9 mouse cellular contexts compared by ENCODE assay signal in the genomic region with DNA sequence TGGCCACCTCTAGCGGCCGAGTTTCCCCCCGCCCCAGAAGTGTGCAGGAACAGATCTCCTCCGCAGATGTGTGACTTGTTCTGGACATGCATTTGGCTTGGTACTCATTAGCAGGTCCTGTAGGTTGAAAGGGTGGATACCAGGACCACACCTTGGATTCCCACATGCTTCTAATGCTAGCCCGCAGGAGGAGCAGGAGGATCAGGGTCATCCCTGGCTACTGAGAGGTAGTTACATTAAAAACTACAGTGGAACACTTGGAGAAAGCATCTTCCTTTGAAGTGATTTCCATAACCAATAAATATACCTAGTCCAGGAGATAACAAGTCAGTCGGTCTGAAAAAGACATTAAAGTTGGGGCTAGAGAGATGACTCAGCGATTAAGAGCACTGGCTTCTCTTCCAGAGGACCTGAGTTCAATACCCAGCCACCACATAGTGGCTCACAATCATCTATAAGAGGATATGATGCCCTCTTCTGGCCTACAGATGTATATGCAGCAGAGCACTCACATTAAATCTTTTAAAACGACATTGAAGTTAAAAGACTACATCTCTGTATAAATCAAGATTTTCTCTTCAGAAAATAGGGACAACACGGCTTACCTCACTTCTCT. TPM values are rescaled to one million over a fixed set of nuclear protein-coding genes. Genes with fewer than 3 reads are reported as not detected.
DNase-seq lines count a peak whose midpoint lies in the region; ATAC-seq and TF ChIP-seq lines count a peak whose summit lies in the region.
"Had no signal": no experiment of that assay in that cellular context is flagged by ENCODE, and none has a peak within 500 bp of the region (broad histone marks: within the 10 kb centered on the region; RNA-seq: fewer than 3 reads in every experiment).

No protein-coding gene starts in this region.

- no peak for ATAC-seq in heart, embryonic 16.5 days (replicated peaks; ENCODE audit: extremely low read depth, insufficient read depth, low FRiP score)
- ATAC-seq in liver, postnatal 0 days: no peak
- no peak for ATAC-seq in stomach, postnatal 0 days (ENCODE audit: low FRiP score, low TSS enrichment)

- DNase-seq in lung, adult 2 months: no peak
- no peak for DNase-seq in lung, postnatal 14 days
- peak; percentile 19 for DNase-seq in liver, postnatal 0 days
- no peak for DNase-seq in stomach, postnatal 0 days (ENCODE audit: low spot score)
- no peak for DNase-seq in urinary bladder, postnatal 14 days (ENCODE audit: low spot score)
- no peak for DNase-seq in left cerebral cortex, postnatal 10 days (ENCODE audit: extremely low spot score in 1 of 2, low spot score in 2 of 2)

- WGBS in lung, adult 2 months: 5% methylated on average over 9 of the region's 9 CpGs
- 1% methylated on average over 9 of the region's 9 CpGs for WGBS in bone marrow, adult 2 months
- WGBS in heart, embryonic 16.5 days: 5% methylated on average over 9 of the region's 9 CpGs
- 4% methylated on average over 9 of the region's 9 CpGs for WGBS in liver, postnatal 0 days (ENCODE audit: insufficient replicate concordance)
- WGBS in stomach, postnatal 0 days: 4% methylated on average over 9 of the region's 9 CpGs

- intact Hi-C loops in left cerebral cortex, postnatal 10 days (cut with DNase I): no loop called here

- H3K36me3 ChIP-seq in heart, embryonic 16.5 days (ENCODE audit: control insufficient read depth, insufficient read depth): no peaks in the 10 kb centered on the region
- H3K36me3 ChIP-seq in liver, postnatal 0 days (replicated peaks; ENCODE audit: insufficient read depth, low read length): no peaks in the 10 kb centered on the region
- no peaks in the 10 kb centered on the region for H3K36me3 ChIP-seq in stomach, postnatal 0 days (ENCODE audit: control insufficient read depth, insufficient read depth, low read length)

- H3K27me3 ChIP-seq in heart, embryonic 16.5 days (ENCODE audit: control insufficient read depth, insufficient read depth, low read length): no peaks in the 10 kb centered on the region
- no peaks in the 10 kb centered on the region for H3K27me3 ChIP-seq in liver, postnatal 0 days (ENCODE audit: insufficient read depth, low read length)
- H3K27me3 ChIP-seq in stomach, postnatal 0 days (ENCODE audit: control insufficient read depth, insufficient read depth, low read length): no peaks in the 10 kb centered on the region

- peaks cover 4% of the 10 kb centered on the region; the same call in 1 of the 2 replicates for H3K4me1 ChIP-seq in lung, adult 2 months (ENCODE audit: control insufficient read depth, insufficient read depth, low read length)
- peaks cover 2% of the 10 kb centered on the region; the same call in 1 of the 2 replicates for H3K4me1 ChIP-seq in bone marrow, adult 2 months (ENCODE audit: control insufficient read depth, insufficient read depth, low read length)
- H3K4me1 ChIP-seq in heart, embryonic 16.5 days (ENCODE audit: control insufficient read depth, insufficient read depth, low read length): peaks cover 23% of the 10 kb centered on the region
- peaks cover 26% of the 10 kb centered on the region for H3K4me1 ChIP-seq in liver, postnatal 0 days (ENCODE audit: insufficient read depth)
- H3K4me1 ChIP-seq in stomach, postnatal 0 days (replicated peaks; ENCODE audit: control insufficient read depth, insufficient read depth): peaks cover 7% of the 10 kb centered on the region

- no peak for TF ChIP-seq EP300 in liver, postnatal 0 days (IDR thresholded peaks at IDR 0.05; ENCODE audit: low read depth)
- no peak for TF ChIP-seq EP300 in stomach, postnatal 0 days (optimal IDR thresholded peaks at IDR 0.05)

- H3K9ac ChIP-seq in heart, embryonic 16.5 days (ENCODE audit: low read length): peak overlapping the region; percentile 67
- H3K9ac ChIP-seq in liver, postnatal 0 days (replicated peaks): peak overlapping the region; percentile 39; the same call in 1 of the 2 replicates
- H3K9ac ChIP-seq in stomach, postnatal 0 days (ENCODE audit: low read length): peak overlapping the region; percentile 23; the same call in 1 of the 2 replicates

- TF ChIP-seq POLR2A in lung, adult 2 months (IDR thresholded peaks at IDR 0.05; ENCODE audit: borderline replicate concordance, extremely low read depth, low read depth, low read length): no peak
- TF ChIP-seq POLR2A in bone marrow, adult 2 months (IDR thresholded peaks at IDR 0.05; ENCODE audit: borderline replicate concordance, control insufficient read depth, low read depth, low read length): no peak

- H3K4me2 ChIP-seq in heart, embryonic 16.5 days (ENCODE audit: low read depth, low read length): peak overlapping the region; percentile 66
- H3K4me2 ChIP-seq in liver, postnatal 0 days (ENCODE audit: low read depth, low read length): peak overlapping the region; percentile 87
- peak overlapping the region; percentile 62 for H3K4me2 ChIP-seq in stomach, postnatal 0 days (replicated peaks; ENCODE audit: low read depth)

- TF ChIP-seq CTCF in lung, adult 2 months (IDR thresholded peaks at IDR 0.05; ENCODE audit: insufficient read depth, low read length): no peak
- TF ChIP-seq CTCF in bone marrow, adult 2 months (IDR thresholded peaks at IDR 0.05; ENCODE audit: control insufficient read depth, insufficient read depth, low read length): no peak
- peak; percentile 71 for TF ChIP-seq CTCF in liver, postnatal 0 days (IDR thresholded peaks at IDR 0.05; ENCODE audit: low read depth)
- peak; percentile 77 for TF ChIP-seq CTCF in stomach, postnatal 0 days (IDR thresholded peaks at IDR 0.05; ENCODE audit: low read depth)

- no peak overlapping the region for H3K27ac ChIP-seq in bone marrow, adult 2 months (ENCODE audit: control insufficient read depth, insufficient read depth, low read depth, low read length, poor library complexity)
- peak overlapping the region; percentile 71 for H3K27ac ChIP-seq in heart, embryonic 16.5 days (ENCODE audit: low read length)
- H3K27ac ChIP-seq in liver, postnatal 0 days (ENCODE audit: low read depth): peak overlapping the region; percentile 58
- no peak overlapping the region for H3K27ac ChIP-seq in stomach, postnatal 0 days (replicated peaks)

- peak overlapping the region; percentile 21 for H3K4me3 ChIP-seq in lung, adult 2 months (replicated peaks; ENCODE audit: extremely low read depth, low read depth, low read length)
- H3K4me3 ChIP-seq in bone marrow, adult 2 months (replicated peaks; ENCODE audit: control insufficient read depth, low read depth, low read length): peak overlapping the region; percentile 61
- peak overlapping the region; percentile 71 for H3K4me3 ChIP-seq in heart, embryonic 16.5 days (ENCODE audit: low read length)
- peak overlapping the region; percentile 70 for H3K4me3 ChIP-seq in liver, postnatal 0 days (ENCODE audit: low read depth, low read length)
- peak overlapping the region; percentile 60 for H3K4me3 ChIP-seq in stomach, postnatal 0 days (ENCODE audit: low read depth, low read length)

- H3K9me3 ChIP-seq in heart, embryonic 16.5 days (replicated peaks; ENCODE audit: control insufficient read depth, low read length): no peaks in the 10 kb centered on the region
- no peaks in the 10 kb centered on the region for H3K9me3 ChIP-seq in liver, postnatal 0 days (ENCODE audit: low read length)
- H3K9me3 ChIP-seq in stomach, postnatal 0 days (ENCODE audit: control insufficient read depth, low read length): no peaks in the 10 kb centered on the region

RNA-seq across cellular contexts. Expression of gene Zfp566, which starts 0.8 kb away (rescaled TPM):
- polyA plus RNA-seq in lung, adult 2 months (2012; rRNA removed): 1.1 and 1.2 TPM in 2 replicates
- 2.0 and 5.9 TPM in 2 replicates for polyA plus RNA-seq in bone marrow, adult 2 months (2011; ENCODE audit: insufficient read depth, insufficient read length, low replicate concordance, missing spikeins)
- polyA plus RNA-seq in heart, embryonic 16.5 days (2015; fragmentation: Nextera tagmentation; extraction: Ambion mirVana): 6.2 and 7.1 TPM in 2 replicates
- 1.2 and 1.7 TPM in 2 replicates for polyA plus RNA-seq in liver, postnatal 0 days (2015; fragmentation: Nextera tagmentation; extraction: Ambion mirVana)
- 3.4 and 3.8 TPM in 2 replicates for polyA plus RNA-seq in stomach, postnatal 0 days (2015; fragmentation: Nextera tagmentation; extraction: Ambion mirVana)
- 1 to 10 TPM; 5.5 to 8.3 TPM for total RNA-seq in left cerebral cortex, postnatal 10 days (2021)

RNA-seq across cellular contexts. Expression of gene Gm26920, which starts 0.9 kb away (rescaled TPM):
- not detected in 2 replicates for polyA plus RNA-seq in lung, adult 2 months (2012; rRNA removed)
- polyA plus RNA-seq in bone marrow, adult 2 months (2011; ENCODE audit: insufficient read depth, insufficient read length, low replicate concordance, missing spikeins): not detected in 2 replicates
- polyA plus RNA-seq in heart, embryonic 16.5 days (2015; fragmentation: Nextera tagmentation; extraction: Ambion mirVana): not detected in 2 replicates
- not detected in 2 replicates for polyA plus RNA-seq in liver, postnatal 0 days (2015; fragmentation: Nextera tagmentation; extraction: Ambion mirVana)
- 0.36 and 0.38 TPM in 2 replicates for polyA plus RNA-seq in stomach, postnatal 0 days (2015; fragmentation: Nextera tagmentation; extraction: Ambion mirVana)
- total RNA-seq in left cerebral cortex, postnatal 10 days (2021): under 1 TPM in 1 of 2 experiments, not detected in 1; 0.73 TPM
- total RNA-seq: hematopoietic stem cell, adult 5-6 weeks had no signal

RNA-seq across cellular contexts. Expression of gene Zfp260, which starts 3.5 kb away (rescaled TPM):
- 11.4 and 17.6 TPM in 2 replicates for polyA plus RNA-seq in lung, adult 2 months (2012; rRNA removed)
- polyA plus RNA-seq in bone marrow, adult 2 months (2011; ENCODE audit: insufficient read depth, insufficient read length, low replicate concordance, missing spikeins): 9.3 and 27.6 TPM in 2 replicates
- polyA plus RNA-seq in heart, embryonic 16.5 days (2015; fragmentation: Nextera tagmentation; extraction: Ambion mirVana): 75.3 and 76.0 TPM in 2 replicates
- 10.1 and 10.7 TPM in 2 replicates for polyA plus RNA-seq in liver, postnatal 0 days (2015; fragmentation: Nextera tagmentation; extraction: Ambion mirVana)
- 44.6 and 44.8 TPM in 2 replicates for polyA plus RNA-seq in stomach, postnatal 0 days (2015; fragmentation: Nextera tagmentation; extraction: Ambion mirVana)
- 10 to 100 TPM; 53.8 to 57.4 TPM for total RNA-seq in left cerebral cortex, postnatal 10 days (2021)

RNA-seq across cellular contexts. Expression of gene Zfp82, which starts 18.4 kb away (rescaled TPM):
- polyA plus RNA-seq in lung, adult 2 months (2012; rRNA removed): 0.31 and 1.0 TPM in 2 replicates
- 0.97 and 5.7 TPM in 2 replicates for polyA plus RNA-seq in bone marrow, adult 2 months (2011; ENCODE audit: insufficient read depth, insufficient read length, low replicate concordance, missing spikeins)
- 4.8 and 5.2 TPM in 2 replicates for polyA plus RNA-seq in heart, embryonic 16.5 days (2015; fragmentation: Nextera tagmentation; extraction: Ambion mirVana)
- polyA plus RNA-seq in liver, postnatal 0 days (2015; fragmentation: Nextera tagmentation; extraction: Ambion mirVana): 0.54 and 0.68 TPM in 2 replicates
- 1.9 and 2.1 TPM in 2 replicates for polyA plus RNA-seq in stomach, postnatal 0 days (2015; fragmentation: Nextera tagmentation; extraction: Ambion mirVana)
- total RNA-seq in left cerebral cortex, postnatal 10 days (2021): 1 to 10 TPM; 4.6 to 4.7 TPM

RNA-seq across cellular contexts. Expression of gene Zfp382, which starts 30.7 kb away (rescaled TPM):
- 0.88 and 1.8 TPM in 2 replicates for polyA plus RNA-seq in lung, adult 2 months (2012; rRNA removed)
- 0.57 and 0.95 TPM in 2 replicates for polyA plus RNA-seq in bone marrow, adult 2 months (2011; ENCODE audit: insufficient read depth, insufficient read length, low replicate concordance, missing spikeins)
- 11.2 and 13.3 TPM in 2 replicates for polyA plus RNA-seq in heart, embryonic 16.5 days (2015; fragmentation: Nextera tagmentation; extraction: Ambion mirVana)
- 0.54 and 0.75 TPM in 2 replicates for polyA plus RNA-seq in liver, postnatal 0 days (2015; fragmentation: Nextera tagmentation; extraction: Ambion mirVana)
- polyA plus RNA-seq in stomach, postnatal 0 days (2015; fragmentation: Nextera tagmentation; extraction: Ambion mirVana): 2.4 and 3.0 TPM in 2 replicates
- total RNA-seq in left cerebral cortex, postnatal 10 days (2021): 10 to 100 TPM; 30.6 to 34.5 TPM

Comparison
In these comparisons a context has a peak if more than half of its experiments do, and no peak if none do; other contexts are left out.
1. H3K4me3 ChIP-seq: peak in every context shown above with its lines; median percentile 71 in heart, embryonic 16.5 days; 70 in liver, postnatal 0 days; 61 in bone marrow, adult 2 months; 60 in stomach, postnatal 0 days; 21 in lung, adult 2 months.
2. CTCF ChIP-seq: peak in liver, postnatal 0 days (single experiment) and stomach, postnatal 0 days (single experiment); none in lung, adult 2 months (single experiment) and bone marrow, adult 2 months (single experiment).
3. H3K27ac ChIP-seq: peak in heart, embryonic 16.5 days (single experiment) and liver, postnatal 0 days (single experiment); none in bone marrow, adult 2 months (single experiment) and stomach, postnatal 0 days (single experiment).
4. Peak in every context shown above with its lines, with median percentiles within 50 percentile points of each other: H3K4me2 ChIP-seq and H3K9ac ChIP-seq.